Mouse (Mus musculus) kidney, adult 9 months (tissue): Measurements from ENCODE around the gene Cblb.

Experiments used
- DNase-seq: peaks from one replicate; pipeline ENCODE4 v3.0.0; 2022

The Cblb gene

DNA sequence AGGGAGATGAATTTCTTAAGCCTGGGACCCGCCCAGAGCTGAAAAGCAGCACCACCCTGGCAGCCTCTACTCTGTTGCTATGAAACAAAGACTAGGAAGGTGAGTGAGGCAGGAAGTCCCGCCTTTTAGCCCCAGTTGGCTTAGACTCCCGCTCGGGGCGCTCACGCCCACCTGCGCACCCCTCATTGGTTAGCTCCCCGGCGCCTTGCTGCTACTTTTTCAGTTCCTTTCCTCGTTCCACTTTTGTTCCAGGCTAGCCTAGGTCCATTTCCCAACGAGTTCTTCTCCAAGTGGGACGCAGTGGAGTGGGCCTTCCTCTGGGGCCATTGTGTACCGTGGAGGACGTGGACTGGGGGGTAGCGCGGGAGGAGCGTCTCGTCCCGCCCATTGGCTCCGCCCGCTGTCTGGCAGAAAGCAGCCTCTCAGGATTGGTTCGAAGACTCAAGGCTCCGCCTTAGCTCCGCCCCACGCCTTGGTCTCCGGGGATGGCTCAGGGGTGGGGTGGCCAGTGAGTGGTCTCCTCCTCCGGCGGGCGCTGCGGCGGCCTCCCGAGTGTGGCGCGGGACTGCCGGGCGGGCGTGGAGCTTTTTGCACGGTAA, at the start of gene Cblb:
TSS of gene Cblb (plus strand) at position 135 of the 599 bp plus-strand sequence.
- peak; percentile 99 for DNase-seq

DNA sequence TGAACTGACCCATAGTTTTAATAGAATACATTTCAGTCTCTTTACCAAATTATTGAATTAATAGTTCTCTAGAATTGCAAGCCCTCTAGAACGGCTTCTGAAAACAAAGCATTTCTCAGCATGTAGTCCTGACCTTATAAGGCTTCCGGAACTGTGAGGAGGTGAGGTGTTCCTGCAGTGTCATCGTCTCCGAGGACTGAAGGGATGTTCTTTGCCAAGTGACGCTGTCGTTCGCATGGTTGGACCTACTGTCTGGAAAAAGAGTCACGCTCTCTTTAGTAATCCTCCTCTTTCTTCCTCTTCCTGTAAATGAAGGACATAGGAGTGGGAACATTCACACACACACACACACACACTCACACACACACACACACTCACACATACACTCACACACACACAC, 45.6 kb upstream of the Cblb start:
- DNase-seq = no peak

DNA sequence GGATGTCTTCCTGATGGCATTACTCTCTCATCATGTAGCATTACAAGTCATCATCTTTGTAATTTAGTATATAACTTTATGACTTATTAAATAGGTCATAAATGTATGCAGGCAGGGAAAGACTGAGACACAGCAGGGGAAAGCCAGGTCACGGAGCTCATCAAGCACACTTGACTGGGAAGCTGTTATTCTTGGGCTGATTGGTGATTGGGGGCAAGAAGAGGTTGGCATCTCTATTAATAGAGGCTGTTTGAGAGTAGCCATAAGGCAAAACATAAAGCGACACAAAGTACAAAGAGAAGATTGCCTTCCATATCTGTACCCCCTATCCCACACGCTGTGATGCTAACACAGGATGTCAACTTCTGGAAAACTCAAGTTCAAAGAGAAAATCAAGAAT, 44.8 kb upstream of the Cblb start:
- no peak for DNase-seq

DNA sequence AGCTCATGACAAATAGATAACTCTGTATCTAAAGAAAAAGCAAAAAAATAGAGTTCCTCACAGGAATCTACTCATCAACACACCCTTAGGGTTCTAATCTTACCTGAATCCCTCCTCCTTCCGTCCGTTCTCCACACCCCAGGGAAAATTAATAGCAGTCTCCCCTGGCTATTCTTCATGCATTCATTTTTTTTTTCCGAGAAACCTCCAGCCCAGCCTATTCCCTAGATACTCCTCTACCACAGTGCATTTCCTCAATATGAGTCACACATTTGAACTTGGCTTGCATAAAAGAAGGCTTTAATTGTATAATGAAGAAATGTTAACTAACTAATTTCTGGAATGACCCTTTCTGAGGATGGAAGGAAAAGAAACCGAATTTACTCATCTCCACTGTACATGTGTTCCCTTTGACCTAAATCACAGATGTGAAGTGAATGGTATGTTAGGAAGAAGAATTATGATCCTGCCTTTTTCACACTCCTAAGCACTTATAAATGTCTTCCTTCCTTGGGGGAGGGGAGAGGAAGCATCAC, 43.9 kb upstream of the Cblb start:
- DNase-seq = peak; percentile 14

DNA sequence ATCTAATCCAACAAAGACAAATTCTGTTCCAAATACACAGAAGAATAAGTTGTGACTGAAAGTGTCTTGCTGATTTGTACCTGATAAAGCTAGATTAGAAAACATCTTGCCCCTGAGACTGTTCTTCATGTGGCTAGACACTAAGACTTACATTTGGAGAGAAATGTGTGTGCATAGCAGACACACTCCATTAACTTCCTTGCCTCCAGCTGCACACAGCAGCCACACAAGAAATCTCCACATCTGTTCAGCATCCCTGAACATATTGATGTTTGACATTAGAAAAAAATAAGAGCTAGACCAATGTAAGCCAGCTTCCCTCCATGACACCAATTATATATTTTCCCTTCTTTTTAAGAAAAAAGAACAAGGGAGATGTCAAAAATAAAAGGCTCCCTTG, 43.0 kb upstream of the Cblb start:
- no peak for DNase-seq

DNA sequence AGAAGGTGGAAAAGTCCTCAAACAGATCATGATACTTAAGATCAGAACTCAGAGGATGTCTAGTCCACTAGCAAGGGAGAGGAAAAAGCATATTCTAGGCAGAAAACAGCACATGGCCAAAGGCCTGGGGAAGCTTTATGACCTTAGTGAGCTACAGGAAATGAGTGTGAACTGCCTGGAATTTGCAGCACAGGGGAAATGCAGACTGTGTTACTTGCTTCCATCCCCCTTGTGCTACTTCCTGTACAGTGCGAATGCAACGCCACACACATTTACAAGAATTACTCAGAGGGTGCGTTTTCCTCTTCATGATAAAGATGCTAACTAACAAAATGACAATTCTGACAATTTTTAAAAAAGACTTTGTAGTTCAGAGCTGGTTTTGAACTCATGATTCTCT, 41.8 kb upstream of the Cblb start:
- peak; percentile 21 for DNase-seq

DNA sequence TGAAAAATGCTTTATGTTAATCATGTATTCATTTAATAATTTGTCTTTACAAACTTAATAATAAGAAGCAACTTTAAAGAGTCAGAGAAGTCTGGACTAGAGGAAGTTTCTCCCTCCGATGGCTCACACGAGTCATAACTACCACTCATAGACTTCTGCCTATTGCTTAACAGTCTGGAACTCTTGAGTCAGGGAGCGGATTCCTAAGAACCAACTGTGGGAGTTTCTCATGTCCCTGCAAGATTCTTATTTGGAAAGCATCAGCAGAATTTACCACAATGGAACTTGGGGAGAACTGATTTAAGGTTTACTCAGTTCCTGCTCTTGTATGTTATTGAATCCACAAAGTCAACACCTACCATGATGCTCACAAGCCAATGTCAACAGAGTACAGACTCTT, 31.0 kb upstream of the Cblb start:
- no peak for DNase-seq

DNA sequence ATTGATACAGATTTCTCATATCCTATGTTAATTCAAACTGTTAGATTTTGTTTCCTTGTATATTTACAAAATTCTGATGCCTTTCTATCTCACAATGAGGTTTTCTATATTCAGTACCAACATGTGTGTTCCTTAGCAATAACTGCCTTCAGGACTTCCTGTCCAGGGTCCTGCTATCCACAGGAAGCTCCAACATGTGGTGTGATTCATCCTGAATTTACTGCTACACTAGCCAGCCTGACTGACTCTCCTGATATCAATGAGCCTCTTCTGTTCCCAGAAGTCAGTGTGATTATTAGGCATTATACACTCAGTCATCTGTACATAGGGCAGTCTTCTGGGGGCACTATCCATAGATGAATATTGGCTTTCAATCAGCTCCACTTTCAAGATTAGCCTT, 30.2 kb upstream of the Cblb start:
- DNase-seq = no peak

DNA sequence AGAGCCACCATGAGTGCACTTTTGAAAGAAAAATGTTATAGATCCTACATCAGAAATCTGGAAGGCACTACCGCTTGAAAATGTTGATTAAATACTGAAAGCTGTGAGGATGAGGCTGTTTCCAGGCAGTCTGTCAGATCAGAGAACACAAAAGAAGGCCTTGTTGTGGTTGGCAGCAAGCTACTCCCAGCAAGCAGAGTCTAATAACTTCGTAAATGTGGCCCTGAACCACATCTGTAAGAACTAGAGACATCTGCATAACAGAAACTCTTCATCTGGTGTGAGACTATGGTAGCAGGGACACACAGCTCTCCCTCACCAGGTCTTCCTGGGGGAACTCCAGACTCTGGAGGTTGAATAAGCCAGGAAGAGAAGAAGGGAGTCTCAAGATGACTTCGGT, 24.0 kb upstream of the Cblb start:
- DNase-seq = no peak

DNA sequence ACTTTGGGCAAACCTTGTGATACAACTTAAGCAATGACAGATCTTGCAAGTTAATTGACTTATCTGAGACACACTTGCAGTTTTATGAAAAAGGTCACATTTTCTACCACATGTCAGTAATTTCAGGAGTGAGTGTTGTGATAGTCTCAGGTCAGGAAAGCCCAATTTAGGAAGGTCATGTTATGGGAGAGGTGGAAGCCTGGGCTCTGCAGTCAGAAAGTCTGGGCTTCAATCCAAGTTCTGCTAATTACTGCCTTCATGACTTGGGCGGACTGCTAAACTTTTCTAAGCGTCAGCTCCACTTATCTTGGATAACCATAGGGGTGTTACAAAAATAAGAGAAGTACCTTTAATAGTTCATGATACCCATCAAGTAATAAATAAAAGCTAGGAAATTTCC, 22.6 kb upstream of the Cblb start:
- DNase-seq = peak; percentile 60

DNA sequence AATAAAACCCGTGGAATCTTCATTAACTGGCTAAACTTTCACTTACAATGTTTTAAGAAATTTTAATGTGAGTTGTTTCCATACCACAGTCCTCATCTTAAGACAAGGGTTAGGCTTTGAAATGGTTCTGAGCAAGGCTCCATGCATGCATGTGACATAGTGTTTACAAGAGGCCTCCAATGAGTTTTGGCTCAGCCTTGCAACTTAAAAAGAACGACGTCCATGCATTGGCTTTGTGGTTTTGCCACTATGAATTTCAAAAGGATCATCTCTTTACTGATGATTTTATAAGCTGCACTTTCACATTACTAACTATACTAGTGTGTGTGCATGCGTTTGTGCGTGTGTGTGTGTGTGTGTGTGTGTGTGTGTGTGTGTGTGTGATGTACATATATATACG, 21.6 kb upstream of the Cblb start:
- DNase-seq = no peak

DNA sequence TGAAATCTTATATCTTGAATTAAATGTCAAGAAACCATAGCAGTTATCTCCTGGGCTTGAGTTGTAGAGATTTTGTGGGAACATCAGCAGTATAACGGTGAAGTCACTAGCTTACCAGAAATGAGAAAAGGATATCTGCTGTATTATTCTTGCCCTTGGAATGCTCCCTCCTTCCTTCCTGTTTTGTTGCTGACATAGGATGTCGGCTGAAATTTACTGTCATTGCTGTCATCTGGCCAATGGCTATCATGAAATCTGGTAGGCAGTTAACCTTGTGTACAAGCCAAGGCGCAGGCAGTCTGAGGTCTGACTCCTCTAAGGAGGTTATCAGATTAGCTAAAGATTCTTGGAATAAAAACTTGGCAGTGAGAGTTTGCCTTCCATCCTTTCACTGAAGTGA, 18.0 kb upstream of the Cblb start:
- peak; percentile 73 for DNase-seq

DNA sequence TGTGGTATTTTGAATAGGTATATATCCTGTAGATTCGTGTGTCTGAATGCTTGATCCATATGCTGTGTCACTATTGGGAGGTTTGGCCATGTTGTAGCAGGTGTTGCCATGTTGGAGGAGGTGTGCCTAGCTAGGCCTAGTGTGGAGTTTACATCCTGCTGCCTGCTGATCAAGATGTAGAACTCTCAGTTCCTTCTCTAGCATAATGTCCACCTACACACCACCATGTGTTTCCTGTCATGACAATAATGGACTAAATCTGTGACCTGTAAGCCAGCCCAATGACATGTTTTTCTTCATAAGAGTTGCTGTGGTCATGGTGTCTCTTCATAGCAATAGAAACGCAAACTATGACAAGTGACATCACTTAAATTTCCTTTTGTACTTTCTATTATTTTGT, 17.2 kb upstream of the Cblb start:
- no peak for DNase-seq

DNA sequence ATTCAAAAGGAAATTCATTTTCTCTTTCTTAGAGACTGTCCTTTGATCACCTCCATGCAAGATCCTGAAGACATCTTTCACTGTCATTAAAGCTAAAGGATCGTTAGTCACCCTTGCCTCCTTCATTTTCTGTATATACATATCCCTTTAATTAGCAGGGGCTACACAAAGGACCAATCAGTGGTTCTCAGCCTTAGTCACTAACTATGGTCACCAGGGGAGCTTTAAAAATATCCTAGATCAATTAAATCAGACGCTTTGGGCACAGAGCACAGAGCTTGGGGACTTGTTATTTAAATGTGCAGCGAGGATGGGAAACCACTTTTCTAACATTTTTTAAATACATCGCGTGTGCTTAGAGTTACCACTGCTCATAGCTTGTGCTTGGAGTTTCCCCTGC, 7.6 kb upstream of the Cblb start:
- DNase-seq = no peak

DNA sequence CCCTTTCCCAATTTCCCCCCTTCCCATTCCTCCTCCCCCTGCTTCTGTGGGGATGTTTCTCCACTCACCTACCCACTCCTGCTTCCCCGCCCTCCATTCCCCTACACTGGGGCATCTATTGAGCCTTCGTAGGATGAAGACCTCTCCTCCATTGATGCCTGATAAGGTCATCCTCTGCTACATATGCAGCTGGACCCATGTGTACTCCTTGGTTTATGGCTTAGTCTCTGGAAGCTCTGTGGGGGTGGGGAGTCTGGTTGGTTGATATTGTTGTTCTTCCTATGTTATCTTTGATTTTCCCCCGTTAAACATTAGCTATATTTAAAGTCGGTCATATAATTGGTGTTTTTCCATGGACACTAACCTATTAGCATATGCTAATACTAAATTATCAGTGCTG, 3.7 kb upstream of the Cblb start:
- no peak for DNase-seq

DNA sequence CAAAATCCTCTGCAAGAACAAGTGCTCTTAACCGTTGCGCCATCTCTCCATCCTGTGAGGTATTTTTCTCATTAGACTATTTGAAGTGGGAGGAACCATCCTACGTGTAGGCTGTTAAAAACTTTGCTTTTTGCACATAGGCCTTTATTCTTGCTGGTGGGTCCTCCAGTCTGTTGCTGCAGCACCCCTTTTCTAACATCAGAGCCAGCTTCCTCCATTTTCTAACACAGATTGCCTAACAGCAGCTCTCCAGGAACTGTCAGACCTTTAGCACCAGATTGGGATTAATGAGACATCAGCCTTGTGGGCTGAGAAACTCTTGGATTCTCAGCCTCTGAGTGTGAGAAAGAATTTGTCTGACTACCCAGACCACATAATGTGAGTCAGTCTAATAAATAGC, 2.0 kb upstream of the Cblb start:
- no peak for DNase-seq

DNA sequence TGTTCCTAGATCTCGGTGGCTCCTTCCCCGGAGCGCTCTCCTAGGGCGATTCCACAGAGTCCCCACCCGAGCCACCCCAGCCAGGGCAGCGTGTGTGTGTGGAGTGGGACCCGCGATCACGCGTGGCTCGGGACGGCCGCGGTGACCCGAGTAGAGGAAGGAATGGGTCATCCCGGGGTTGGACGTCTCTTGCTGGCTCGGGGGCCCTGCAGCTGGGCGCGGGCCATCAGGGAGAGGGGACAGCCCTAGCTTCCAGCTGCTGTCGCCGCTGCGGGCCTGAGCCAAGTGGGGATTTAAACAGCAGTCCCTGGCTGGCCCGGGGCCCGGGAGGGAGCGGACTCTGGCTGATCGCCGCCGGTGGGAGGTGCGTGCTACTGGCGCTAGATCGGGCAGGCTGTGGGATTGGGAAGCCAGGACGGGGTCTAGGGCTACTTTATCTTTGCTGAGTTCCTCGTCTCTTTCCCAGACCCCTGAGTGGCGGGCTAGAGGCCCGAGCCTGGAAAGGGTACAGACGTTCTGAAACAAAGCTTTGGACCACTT, 757 bp downstream of the Cblb start:
- peak; percentile 94 for DNase-seq

DNA sequence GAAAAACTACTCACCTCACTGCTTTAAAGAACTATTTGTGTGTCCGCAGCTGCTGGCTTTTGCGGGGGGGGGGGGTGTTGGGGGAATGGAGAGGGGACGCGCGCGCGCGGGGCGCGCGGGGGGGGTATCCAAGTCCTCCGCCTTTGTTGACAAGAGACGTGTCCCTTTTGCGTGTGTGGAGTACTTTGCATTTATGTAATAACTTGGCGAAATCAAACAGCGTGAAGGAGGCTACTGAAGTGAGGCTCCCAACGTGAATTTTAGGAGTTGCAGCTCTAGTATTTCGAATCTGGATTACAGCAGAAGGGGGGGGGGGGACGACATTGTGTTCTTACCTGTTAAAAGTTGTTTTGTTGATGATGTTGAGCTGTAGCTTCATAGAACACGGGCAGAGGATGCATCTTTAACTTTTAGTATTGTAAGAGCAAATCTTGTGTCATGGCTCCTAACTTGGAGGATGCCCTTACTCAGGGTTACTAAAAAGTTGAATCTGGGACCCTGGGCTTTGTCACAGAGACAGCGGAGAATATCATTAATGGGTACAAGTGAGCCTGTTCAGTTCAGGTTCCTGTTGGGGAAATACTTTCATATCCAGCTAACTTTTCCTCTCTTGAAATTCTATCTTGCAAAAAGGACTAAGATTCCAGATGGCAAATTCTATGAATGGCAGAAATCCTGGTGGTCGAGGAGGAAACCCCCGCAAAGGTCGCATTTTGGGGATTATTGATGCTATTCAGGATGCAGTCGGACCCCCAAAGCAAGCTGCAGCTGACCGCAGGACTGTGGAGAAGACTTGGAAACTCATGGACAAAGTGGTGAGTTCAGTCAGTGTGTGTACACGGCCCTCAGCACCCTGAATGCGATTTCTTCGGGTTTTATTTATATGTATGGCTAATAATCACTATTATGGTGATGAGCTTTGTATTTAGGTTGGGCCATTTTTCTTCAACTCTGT, 1.6 kb downstream of the Cblb start:
- no peak for DNase-seq

DNA sequence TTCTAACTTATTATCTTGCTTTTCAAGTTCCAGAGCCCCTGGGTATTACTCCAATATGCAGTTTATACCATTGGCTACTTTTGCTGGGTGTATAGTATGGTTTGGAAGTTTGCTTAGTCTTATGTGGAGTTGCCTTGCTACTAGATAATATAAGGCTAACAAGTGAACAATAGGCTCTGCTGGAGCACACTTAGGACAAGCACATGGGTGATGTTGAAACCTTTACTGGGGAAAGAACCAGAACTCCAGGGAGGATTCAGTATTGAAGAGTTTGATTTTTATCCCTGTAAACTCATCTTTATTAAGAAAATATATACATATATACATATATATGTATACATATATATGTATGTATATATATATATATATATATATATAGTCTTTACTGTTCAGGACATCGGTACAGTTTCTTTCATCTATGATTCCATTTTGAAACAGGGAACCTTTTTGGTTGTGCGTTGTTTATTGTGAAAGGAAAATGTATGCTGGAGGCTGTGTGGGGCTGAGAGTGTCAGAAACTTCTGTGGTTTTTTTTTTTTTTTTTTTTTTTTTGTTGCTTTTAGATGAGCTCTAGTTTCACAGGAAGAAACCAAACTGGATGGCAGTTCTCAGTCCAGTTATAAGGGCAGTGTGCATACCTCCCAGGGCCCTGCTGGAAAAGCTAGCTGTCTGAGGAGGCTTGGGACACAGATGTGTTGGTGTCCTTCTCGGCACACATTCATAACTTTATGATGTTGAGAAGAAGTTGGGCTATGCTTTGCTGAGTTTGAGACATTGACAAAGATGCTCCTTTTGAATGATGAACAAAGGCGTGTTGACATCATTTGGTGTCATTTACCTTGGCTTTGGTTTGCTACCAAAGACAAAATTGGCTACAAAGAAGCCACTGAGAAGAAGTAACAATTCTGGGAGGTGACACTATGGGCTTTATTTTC, 2.6 kb downstream of the Cblb start:
- DNase-seq = no peak

DNA sequence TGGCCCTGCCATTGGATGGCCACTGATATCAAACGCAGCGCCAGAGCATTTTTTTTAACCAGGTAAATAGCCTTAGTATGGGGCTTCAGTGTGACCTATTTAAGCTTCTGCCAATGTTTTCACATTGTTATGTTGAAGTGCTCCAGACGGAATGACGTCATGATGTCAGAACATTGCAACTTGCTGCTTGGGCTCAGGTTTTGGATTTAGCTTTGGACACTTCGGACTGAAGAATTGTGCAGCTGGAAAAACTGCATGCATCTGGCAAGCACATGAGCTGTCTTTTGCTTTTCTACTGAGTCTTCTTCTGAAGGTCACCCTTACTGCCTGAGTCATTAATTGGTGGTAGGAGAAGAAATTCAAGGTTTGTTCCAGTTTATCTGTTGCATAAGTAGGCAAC, 3.3 kb downstream of the Cblb start:
- DNase-seq = no peak

DNA sequence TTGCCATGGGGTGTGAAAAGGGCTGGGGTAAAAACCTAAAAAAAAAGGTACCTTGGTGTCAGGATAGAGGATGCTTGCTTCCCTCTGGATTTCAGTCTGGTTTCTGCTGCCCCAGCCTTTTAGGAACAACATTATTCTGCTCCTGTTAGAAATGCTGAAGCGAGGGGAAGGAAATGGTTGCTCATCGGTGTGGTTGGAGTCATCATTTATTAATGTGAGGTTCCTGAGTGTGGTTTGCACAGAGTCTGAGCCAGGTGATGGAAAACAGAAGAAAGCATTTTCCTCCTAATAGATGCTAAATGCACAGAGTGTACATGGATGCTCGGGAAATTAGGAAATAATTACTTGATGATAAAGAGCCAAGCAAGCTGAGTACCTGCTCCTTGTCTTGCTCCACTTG, 5.3 kb downstream of the Cblb start:
- no peak for DNase-seq

DNA sequence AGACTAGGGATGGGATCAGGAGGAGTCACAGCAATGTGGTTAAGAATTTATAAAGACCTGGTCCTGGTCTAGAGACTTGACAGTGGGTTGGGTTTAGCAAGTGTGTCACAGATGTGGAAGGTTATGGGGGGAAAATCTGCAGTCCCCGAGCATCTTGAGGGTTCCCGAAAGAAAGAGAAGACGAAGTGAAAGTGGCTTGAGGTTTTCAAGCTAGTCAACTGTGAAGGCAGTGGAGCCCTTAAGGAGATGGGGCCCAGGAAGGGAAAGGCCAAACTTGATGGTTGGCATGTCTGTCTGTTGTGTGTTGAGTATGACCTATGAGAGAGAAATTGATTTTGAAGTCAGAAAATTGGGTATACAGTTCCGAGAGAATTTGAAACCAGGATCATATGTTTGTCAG, 7.3 kb downstream of the Cblb start:
- no peak for DNase-seq

DNA sequence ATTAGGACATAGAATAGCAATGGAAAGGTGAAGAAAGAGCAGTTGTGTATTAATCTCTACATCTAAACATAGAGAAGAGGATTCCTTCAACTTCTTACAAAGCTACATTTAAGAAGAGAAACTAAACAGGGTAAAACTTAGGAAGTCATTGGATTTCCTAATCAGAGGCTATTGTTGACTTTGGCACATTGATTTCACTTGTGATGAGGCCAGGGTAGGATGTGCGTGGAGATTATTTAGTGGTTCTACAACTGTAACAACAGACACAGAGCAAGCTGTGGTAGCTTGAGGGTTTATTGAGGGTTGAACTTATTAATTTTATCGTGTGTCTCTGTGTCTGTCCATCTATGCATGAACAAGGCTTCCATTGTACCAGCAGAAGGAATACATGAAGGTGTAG, 7.8 kb downstream of the Cblb start:
- DNase-seq = no peak
